Mouse (Mus musculus) gastrocnemius, postnatal 4 days (tissue): ENCODE measurements around the gene Fads6. TPM values are rescaled to one million over a fixed set of nuclear protein-coding genes. Genes with fewer than 3 reads are reported as not detected.

Source experiments
- DNase-seq, 2 experiments: peaks; one replicate each; pipeline ENCODE4 v3.0.0; 2021 to 2022; ENCODE audit warnings: low spot score in 2 of 2, mixed read lengths in 2 of 2
- total RNA-seq, 2 experiments: library from RNA; stranded (reverse); gene quantifications; 2 replicates each; pipeline ENCODE4 v1.2.3; 2021

Fads6 gene
- total RNA-seq, 2 experiments from 2014 or later: 0.34 to 0.37 TPM

DNA sequence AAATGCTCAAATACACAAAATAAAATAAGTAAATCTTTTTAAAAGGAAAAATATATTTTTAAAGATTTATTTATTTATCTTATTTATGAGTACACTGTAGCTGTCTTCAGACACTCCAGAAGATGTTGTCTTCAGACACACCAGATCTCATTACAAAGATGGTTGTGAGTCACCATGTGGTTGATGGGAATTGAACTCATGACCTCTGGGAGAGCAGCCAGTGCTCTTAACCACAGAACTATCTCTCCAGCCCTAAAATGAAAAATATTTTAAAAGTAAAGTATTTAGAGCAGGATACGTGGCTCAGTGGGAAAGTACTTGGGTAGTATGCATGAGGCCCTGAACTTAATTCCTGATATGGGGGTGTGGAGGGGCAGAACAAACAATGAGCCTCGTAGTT lies 3.9 kb upstream of the Fads6 start:
- DNase-seq: no peak

DNA sequence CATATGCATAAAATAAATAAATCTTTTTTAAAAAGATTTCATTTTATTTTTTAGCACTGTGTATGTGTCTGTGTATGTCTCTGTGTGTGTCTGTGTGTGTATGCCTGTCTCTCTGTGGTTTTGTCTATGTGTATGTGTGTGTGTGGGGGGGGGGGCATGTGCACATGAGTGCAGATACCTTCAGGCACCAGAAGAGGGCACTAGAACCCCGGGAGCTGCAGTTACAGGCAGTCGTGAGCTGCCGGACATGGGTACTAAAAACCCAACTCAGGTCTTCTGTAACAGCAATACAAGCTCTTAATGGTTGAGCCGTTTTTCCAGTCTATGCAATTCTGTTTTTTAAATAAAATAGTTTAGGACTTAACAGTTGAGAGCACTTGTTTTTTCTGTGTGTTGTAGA lies 3.3 kb upstream of the Fads6 start:
- DNase-seq: no peak

DNA sequence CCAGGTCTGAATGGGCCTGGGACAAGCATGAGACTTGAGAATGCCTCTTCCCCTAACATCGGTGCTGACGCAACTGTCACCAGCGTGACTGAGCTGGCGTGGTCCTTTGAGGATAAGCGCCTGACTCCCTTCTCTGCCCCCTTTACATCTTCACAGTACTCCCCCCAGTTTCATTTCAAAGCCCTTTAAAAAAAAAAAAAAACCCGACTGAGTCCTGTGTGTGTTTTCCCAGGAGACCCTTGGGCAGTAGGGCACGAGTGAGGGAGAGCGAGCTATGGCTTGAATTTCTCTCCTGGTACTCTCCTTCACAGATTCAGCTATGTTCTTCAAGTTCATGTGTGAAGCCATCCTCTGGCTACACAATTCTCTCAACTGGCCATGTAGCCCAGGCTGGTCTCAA lies 697 bp upstream of the Fads6 start:
- no peak for DNase-seq

DNA sequence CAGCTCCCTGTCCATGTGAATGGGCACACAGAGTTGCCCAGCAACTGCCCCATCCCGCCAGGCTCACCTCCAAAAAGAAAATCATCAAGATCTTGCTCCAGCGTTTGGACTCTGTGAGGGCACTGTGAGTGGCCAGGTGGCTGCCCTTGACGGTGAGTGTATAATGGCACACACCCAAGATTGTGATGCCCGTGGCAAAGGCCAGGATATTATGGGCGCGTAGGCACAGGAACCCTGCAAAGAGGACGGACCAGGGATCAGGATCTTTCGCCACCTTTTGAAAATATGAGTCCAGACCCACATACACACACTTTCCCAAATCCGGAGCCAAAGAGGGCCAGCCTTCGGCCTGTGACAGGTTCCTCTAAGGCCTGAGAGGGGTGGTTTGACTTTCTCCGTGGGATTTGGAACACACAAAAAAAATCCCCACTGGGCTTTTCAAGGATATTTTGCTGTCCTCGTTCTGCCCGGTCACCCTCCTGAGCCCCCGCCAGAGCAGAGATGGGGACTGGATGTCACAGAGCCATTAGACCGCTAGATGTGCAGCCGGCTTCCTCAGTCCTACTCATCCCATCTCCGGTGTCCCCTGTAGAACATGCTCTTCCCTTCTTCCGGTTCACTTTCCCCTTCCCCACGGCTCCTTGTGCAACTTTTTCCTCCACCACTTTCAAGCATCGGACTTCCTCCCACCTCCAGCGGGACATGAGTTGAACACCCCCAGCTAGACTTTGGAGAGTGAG lies 822 bp downstream of the Fads6 start:
- no peak for DNase-seq

DNA sequence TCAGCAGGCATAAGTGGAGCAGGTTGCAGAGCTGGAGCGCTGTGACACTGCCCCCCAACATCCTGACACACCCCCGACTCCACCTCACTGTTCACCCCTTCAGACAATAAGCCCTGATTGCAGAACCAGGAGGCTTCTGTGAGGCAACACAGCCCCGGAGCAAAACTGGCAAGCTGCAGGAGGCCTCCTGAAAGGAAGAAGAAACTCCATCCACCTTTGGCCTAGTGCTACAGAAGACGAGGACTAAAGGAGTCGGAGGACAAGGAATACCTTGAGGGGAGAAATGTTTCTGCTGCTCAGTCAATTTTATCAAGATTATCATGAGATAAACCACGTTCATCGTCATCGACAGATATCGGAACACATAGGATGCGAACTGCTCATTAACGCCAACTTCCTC lies 1.5 kb downstream of the Fads6 start:
- no peak for DNase-seq

DNA sequence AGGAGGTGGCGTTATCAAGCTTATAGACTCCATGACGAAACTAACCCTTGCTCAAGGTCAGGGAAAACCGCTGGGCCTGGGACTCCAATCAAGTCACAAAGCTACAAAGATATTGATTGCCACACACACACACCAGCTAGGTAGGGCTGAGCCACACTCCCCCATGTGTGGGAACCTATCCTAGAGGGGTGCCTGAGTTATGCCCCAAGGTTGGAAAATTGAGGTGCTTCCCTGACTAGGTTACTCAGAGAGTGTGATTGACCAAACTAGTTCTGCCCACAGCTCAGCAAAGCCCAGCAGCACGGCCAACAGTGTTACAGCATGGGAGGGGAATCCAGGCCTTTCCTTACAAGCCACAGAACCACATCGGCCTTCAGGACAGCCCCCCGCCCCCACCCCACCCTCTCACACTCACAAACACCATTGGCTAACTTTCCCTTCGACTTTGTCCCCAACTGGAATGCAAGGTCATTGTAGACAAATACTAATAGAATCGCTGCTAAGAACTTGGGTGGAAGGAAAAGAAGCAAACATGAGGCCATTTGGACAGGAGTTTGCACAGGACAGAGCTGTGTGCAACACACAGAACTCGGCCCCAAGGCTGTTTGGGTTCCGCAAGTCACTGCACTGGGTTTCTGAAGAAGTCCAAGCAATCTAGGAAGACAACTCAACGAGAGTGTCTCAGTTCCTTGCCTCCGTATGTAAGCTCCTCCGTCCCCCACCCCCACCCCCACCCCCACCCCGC lies 4.7 kb downstream of the Fads6 start:
- DNase-seq: no peak

DNA sequence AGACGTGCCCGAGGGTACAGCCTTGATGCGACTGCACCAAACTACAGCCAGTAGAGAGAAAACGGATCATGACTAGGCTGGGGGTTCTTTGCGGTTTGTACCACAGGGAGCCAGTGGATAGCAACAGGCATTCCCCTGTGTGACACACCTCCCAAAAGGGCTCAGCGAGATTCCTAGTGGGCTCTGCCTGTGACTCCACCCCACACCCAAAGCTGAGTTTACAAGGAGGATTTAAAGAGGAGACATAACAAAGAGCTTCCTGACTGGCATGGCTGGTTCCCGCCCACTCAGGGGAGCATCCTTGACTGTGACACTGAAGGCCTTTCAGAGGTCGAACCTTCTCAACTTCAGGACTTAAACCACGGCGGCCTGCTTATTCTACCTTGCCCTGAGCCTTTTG lies 6.0 kb downstream of the Fads6 start:
- DNase-seq: no peak

DNA sequence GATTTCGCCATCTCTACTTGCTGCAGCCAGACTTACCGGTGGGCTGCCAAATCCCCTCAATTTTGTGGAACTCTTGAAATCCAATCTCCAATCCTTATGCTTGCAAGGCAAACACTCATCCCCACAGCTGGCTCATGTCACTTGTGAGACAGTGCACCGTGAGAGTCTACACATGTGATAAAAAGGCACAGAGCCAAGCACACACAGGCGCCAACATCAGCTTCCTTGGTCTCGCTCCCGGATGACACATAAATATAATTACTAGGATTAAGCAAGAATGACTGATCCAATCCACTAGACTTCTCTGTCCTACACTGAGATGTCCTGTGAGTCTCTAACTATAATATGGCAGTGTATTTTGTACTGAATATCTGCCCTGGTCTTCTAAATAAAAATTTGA lies 6.5 kb downstream of the Fads6 start:
- DNase-seq: peak in 1 of 2 experiments; percentile 50

DNA sequence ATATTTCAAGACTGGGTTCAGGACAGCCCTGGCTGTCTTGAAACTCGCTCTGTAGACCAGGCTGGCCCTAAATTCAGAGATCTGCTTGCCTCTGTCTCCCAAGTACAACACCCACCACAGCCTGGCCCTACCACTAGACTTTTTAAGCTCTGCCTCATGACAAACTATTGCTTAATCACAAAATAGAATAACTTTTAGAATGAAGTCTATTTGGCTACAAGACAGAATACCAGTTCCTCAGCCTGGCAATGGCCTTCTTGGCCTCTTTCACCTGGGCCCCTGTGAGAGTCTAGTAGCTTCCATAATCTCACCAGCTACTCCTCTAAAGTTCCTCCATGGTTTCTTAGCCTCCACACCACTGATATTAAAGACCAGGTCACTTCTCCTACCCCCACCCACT lies 7.1 kb downstream of the Fads6 start:
- no peak for DNase-seq

DNA sequence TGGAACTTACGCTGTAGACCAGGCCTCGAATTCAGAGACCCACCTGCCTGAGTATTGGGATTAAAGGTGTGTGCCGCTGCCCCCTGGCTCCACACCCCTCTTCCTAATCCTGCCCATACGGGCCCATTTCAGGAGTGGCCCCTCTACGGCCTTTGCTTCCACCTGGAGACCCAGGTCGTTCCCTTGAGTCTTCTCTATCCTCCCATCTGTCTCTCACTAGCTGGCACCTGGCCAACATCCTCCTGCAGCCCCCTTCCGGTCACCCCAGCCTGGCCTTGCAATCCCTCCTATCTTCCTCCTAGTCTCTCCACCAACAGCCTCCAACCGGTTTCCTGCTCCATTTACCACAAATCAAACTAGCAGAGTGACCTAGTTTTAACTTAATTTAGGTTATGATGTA lies 7.6 kb downstream of the Fads6 start:
- DNase-seq: no peak

DNA sequence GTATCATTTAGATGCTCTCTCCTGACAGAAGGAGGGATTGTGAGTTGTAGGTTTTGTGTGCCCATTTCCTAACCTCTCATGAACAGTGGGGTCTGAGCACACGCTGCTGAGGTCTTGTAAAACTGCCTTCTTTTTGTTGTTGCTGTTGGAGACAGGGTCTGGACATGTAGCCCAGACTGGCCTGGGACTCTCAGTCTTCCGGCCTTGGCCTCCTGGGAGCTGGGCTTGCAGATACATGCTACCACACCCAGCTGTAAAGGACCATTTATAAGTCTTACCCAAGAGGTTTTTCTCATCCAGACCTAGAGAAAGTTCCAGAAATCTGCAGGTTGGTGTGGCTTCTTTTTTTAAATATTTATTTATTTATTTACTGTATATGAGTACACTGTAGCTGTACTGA lies 9.2 kb downstream of the Fads6 start:
- DNase-seq: no peak

DNA sequence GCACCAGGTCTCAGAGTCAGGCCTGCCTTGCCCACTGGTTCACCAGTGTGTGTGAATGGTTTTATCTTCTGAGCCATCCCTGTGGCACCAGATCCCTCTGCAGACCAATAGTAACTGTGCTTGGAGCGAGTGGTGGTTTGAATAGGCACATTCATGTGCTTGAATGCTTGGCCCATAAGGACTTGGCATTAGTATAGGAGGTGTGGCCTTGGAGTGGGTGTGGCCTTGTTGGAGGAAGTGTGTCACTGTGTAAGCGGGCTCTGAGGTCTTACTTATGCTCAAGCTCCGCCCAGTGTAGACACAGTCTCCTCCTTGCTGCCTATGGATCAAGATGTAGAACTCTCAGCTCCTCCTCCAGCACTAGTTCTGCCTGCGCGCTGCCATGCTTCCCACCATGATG lies 10.1 kb downstream of the Fads6 start:
- DNase-seq: no peak

DNA sequence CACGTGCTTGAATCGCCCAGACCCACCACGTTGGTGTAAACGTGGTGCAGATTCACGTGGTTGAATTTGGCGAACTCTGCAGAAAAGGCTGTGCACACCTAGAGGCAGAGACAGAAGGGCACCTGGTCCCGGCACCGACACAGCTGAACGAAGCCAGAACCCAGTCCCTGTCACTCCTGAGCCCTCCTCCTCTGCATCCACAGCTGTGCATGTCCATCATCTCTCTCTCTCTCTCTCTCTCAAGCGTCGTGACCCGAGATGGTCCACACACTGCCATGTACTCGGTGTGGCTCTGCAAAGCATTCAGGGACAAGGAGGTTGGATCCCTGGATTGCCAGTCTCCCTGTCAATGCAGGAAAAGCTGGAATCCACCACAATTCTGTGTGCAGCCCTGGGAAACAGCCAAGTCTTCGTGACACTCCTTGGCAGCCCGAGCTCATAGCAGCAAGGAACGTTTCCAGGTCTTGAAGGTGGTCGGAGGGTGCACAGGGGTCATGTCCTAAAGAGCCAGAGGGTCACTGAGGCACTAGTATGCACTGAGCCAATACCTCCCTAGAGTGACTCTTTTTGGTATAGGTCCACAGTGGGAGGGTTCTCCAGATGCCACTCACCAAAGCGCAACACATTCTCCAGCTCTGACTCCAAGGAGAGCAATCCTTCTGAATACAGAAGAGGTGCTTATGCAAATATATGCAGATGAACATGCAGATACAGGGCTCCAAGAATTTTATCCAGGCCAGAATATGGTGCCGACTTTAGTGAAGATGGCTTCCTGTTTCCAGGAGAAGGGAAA lies 11.1 kb downstream of the Fads6 start:
- DNase-seq: no peak

DNA sequence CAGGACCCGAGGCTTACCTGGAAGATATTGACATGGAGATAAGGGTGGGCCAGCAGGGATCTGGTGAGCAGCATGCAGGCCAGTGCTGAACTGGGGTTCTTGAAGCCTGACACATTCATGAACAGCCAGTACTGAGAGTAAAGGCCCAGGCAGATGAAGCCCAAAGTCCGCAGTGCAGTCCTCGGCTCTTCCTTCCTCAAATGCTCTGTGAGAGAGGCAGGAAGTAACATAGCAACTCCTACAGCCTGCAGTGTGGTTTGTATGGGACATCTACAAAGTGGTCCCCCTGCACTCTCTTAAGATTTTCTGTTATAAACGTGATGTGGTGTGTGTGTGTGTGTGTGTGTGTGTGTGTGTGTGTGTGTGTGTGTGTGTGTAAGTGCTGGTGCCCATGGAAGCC lies 12.2 kb downstream of the Fads6 start:
- DNase-seq: no peak

DNA sequence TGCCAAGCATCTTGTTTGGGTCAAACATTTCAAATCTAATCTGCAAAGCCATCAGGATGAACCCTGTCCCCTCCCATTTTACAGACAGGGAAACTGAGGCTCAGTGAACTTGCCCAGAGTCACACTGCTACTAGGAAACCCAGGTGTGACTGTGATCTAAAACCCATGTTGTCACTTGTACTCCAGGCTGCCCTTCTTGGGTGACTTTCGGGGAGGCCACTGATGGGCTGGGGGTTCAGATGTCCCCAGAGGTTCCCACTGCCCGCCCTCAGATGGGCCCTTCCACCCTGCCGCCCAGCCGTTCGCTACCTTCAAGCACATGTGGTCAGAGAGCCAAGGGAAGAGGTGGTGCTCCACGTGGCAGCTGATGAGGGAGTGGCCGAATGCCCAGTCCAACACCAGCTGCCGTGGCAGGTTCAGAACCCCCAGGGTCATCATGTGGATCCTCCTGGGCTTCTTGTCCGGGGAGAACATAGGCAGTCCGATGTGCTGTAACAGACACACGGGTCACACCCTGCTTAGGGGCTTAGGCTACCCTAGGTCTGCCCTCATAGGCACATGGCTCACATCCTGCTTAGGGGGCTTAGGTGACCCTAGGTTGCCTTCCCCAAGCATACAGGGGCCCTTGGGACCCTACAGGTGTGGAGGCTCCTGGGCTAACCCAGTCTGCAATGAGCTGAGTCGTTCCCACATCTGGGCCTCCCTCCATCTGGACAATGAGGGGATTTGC lies 13.4 kb downstream of the Fads6 start:
- DNase-seq: no peak

DNA sequence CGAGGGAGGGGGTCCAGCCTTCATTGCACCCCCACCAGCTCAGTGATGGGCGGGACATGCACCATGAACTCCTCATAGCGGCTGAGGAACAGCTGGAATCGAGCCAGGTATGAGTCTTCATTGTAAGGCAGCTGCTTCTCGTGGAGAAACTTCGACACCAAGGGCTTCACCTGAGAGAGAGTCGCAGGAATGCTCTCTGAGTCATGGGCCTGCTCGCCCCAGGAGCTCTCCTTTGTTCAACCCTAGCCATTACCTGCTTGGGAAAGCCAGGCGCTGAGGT lies 14.0 kb downstream of the Fads6 start:
- no peak for DNase-seq

DNA sequence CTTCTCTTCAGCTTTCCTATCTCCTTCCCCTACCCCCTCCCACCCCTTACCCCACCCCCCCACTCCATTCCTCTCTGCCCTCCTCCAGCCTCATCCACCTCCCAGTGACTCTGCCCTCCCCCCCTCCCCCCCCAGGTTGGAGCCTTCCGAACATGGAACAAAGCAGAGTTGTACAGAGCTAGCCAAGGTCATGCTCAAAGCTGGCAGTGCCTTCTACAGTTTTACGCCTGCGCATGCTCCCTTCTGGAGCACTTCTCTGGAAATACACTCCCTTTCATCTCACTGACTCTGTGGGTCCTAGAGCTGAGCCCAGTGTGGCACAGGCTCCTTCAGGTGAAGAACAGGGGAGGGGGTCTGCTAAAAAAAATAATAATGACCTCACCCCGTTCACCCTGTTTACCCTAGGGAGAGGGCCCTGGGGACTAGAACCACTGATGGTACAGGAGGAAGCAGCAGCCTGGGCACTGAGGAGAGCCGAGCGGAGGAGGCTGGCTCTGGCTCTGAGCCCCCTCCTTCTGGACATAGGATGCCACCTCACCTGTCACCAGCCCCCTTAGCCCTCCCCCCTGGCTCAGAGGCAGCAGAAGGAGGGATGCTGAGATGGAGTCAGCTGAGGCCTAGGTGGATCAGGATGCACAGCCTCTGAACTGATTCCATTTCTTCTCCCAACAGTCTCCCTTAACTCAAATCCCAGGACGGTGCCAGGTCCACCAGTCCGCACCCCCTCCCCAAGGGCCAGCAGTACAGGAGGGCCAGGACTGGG lies 14.6 kb downstream of the Fads6 start:
- no peak for DNase-seq

DNA sequence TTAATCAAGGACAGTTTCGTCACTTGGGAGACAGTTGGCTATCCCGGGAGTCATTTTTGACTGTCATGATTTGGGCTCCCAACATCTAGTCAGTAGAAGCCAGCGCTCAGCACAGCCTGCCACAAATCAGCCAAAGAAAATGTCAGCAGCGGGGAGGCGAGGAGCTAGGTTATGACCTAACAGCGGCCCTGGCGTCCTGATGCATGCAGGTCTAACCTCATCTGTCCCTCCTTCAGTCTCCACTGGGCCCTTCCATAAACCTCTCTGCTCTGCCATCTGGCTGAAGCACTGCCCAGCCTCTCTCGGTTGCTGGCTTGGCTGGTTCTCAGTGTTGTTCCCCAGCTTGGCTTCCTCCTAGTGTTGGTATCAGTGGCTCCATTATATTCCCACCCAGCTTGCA lies 15.2 kb downstream of the Fads6 start:
- DNase-seq: no peak

DNA sequence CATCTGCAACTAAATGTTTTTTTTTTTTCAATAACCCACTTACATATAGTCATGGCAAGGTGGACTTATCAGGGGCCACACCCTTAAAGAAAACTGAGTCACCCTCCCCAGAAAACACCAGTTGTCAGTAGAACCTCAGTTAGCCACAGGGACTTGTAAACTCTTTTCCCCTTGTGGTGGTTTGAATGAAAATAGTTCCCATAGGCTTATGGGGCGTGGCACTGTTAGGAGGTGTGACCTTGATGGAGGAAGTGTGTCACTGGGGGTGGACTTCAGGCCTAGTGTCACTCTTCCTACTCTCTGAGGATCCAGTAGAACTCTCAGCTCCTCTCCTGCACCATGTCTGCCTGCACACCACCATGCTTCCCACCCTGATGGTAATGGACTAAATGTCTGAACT lies 17.7 kb downstream of the Fads6 start:
- no peak for DNase-seq

DNA sequence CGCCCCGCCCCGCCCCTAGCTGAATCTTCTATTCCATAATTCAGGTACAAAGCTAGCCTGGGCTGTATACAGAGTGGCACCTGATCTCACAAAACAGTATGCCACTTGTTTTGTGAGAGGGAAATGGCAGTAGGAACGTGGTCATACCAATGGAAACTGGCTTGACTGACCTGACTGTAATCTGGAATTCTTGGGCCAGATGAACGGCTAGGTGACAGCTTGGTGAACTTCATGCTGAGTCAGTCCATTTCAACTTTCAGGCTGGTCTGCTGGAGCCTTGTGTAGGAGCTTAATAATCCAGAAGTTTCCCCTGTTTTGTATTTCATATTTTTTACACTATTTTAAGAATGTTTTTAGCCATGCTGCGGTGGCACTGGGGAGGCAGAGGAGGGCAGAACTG lies 19.3 kb downstream of the Fads6 start:
- DNase-seq: no peak

DNA sequence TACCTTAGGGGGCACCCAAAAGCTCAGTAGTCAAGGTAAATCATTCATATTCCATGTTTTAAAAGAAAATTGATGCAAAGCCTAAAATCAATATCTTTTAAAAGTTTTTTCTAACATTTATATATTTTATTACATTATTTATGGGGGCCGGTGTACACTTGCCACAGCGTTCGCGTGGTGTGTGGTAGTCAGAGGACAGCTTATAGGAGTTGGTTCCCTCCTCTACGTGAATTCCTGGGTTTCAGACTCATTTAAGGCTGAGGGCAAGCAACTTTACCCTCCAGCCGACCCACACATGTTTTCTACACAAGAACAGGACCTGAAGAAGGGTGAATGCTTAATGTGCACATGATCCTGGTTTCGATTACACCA lies 19.9 kb downstream of the Fads6 start:
- DNase-seq: no peak
